Mouse (Mus musculus) ES-Bruce4 (cell line): Measurements from ENCODE around the gene Gpc6.
"Not testable (repeated sequence)": the region's sequence is repeated elsewhere in the genome, so short reads cannot be mapped to it uniquely, and the experiment has no call there.

Experiments
- CTCF ChIP-seq: IDR thresholded peaks from one replicate; pipeline ENCODE4 v1.8.1; 2011; ENCODE audit warnings: low read depth, low read length
- POLR2A ChIP-seq: IDR thresholded peaks from one replicate; pipeline ENCODE4 v1.8.1; 2011; ENCODE audit warnings: low read length; ENCODE audit not compliant: insufficient read depth

- TF ChIP-seq CTCF, POLR2A: not testable (repeated sequence)
Observed at GRCm38 (mm10) chr14:117446675-117447231, 521.6 kb downstream of the Gpc6 start.
